Mouse (Mus musculus) lung, embryonic 16.5 days (tissue): ENCODE results near the gene Diaph3. TPM values are rescaled to one million over a fixed set of nuclear protein-coding genes. Genes with fewer than 3 reads are reported as not detected.

Source experiments
- ATAC-seq: fragments of 200-750 bp; cut with Nextera tagmentation; 2 replicates; pipeline ENCODE4 v1.8.0; 2017; ENCODE audit warnings: low read depth, mild to moderate bottlenecking, moderate library complexity
- H3K27ac ChIP-seq: fragments of 300-500 bp; sonication (generic); 2 replicates; pipeline ENCODE4 v1.5.1; 2014; ENCODE audit warnings: mild to moderate bottlenecking, control low read depth, low read length
- H3K27me3 ChIP-seq: fragments of 300-500 bp; sonication (generic); 2 replicates; pipeline ENCODE4 v1.6.1; 2014; ENCODE audit warnings: low read depth, low read length, mixed read lengths; ENCODE audit not compliant: control insufficient read depth, insufficient read depth
- H3K36me3 ChIP-seq: fragments of 300-500 bp; sonication (generic); 2 replicates; pipeline ENCODE4 v1.6.1; 2014; ENCODE audit warnings: low read length; ENCODE audit not compliant: control insufficient read depth, insufficient read depth
- H3K4me1 ChIP-seq: fragments of 300-500 bp; sonication (generic); replicated peaks from 2 replicates; pipeline ENCODE4 v1.6.1; 2014; ENCODE audit warnings: low read length, mixed read lengths; ENCODE audit not compliant: control insufficient read depth, insufficient read depth
- H3K4me2 ChIP-seq: fragments of 300-500 bp; sonication (generic); 2 replicates; pipeline ENCODE4 v1.6.1; 2014; ENCODE audit warnings: low read depth, low read length, control low read depth
- H3K4me3 ChIP-seq: fragments of 300-500 bp; sonication (generic); 2 replicates; pipeline ENCODE4 v1.5.1; 2014; ENCODE audit warnings: mild to moderate bottlenecking, low read length, control low read depth
- H3K9ac ChIP-seq: fragments of 300-500 bp; sonication (generic); 2 replicates; pipeline ENCODE4 v1.6.1; 2014; ENCODE audit warnings: low read length, control low read depth
- H3K9me3 ChIP-seq: fragments of 300-500 bp; sonication (generic); 2 replicates; pipeline ENCODE4 v1.6.1; 2016; ENCODE audit warnings: low read length; ENCODE audit not compliant: control insufficient read depth
- WGBS: fragments of 180-500 bp; shearing (Covaris S2); extraction: QIAGEN DNeasy Blood & Tissue Kit; methylation state at CpG from one replicate; pipeline ENCODE4 v1.1.7; 2014; 5-methylcytosine and 5-hydroxymethylcytosine counted together
- polyA plus RNA-seq: library from polyadenylated mRNA; unstranded; fragments of >200 nt; fragmentation: Nextera tagmentation; extraction: Ambion mirVana; gene quantifications from 2 replicates; pipeline ENCODE4 v1.2.1, GENCODE M21; 2015

The Diaph3 gene
- polyA plus RNA-seq, 1 experiment from 2014 or later = 17.6 TPM

GRCm38 (mm10) chr14:86678179-86678780, 462.8 kb downstream of the Diaph3 start:
- Histone ChIP-seq H3K27ac (no peak overlapping the region), H3K4me1 (no peaks in the 10 kb centered on the region), H3K4me3 (no peak overlapping the region), H3K4me2 (no peak overlapping the region), H3K36me3 (no peaks in the 10 kb centered on the region), H3K9ac (no peak overlapping the region), H3K9me3 (no peaks in the 10 kb centered on the region), H3K27me3 (no peaks in the 10 kb centered on the region)
- no peak for ATAC-seq
- 56% methylated on average over 5 of the region's 5 CpGs for WGBS

GRCm38 (mm10) chr14:86677015-86677414, 464.0 kb downstream of the Diaph3 start:
- H3K9me3 ChIP-seq = no peaks in the 10 kb centered on the region
- H3K4me3 ChIP-seq = no peak overlapping the region
- ATAC-seq = no peak
- H3K9ac ChIP-seq = no peak overlapping the region
- H3K36me3 ChIP-seq = no peaks in the 10 kb centered on the region
- no peak overlapping the region for H3K4me2 ChIP-seq
- H3K27me3 ChIP-seq = no peaks in the 10 kb centered on the region
- no peaks in the 10 kb centered on the region for H3K4me1 ChIP-seq
- H3K27ac ChIP-seq = no peak overlapping the region
- 41% methylated on average over 6 of the region's 6 CpGs for WGBS

GRCm38 (mm10) chr14:86675314-86675713, 465.7 kb downstream of the Diaph3 start:
- no peak overlapping the region for H3K4me2 ChIP-seq

GRCm38 (mm10) chr14:86662846-86663245, 478.2 kb downstream of the Diaph3 start:
- no peak overlapping the region for H3K9ac ChIP-seq
- 73% methylated on average over 4 of the region's 4 CpGs for WGBS
- no peaks in the 10 kb centered on the region for H3K9me3 ChIP-seq
- H3K36me3 ChIP-seq = no peaks in the 10 kb centered on the region
- no peak overlapping the region for H3K4me2 ChIP-seq
- ATAC-seq = no peak
- no peak overlapping the region for H3K4me3 ChIP-seq
- no peaks in the 10 kb centered on the region for H3K27me3 ChIP-seq
- H3K27ac ChIP-seq = no peak overlapping the region
- H3K4me1 ChIP-seq = no peaks in the 10 kb centered on the region

More at GRCm38 (mm10) chr14:86675314-86675713, 465.7 kb downstream of the Diaph3 start:
- 48% methylated on average over 8 of the region's 8 CpGs for whole genome bisulfite sequencing
- Histone ChIP-seq H3K27me3 (no peaks in the 10 kb centered on the region), H3K4me3 (no peak overlapping the region), H3K27ac (no peak overlapping the region), H3K36me3 (no peaks in the 10 kb centered on the region), H3K4me1 (no peaks in the 10 kb centered on the region), H3K9ac (no peak overlapping the region), H3K9me3 (no peaks in the 10 kb centered on the region)
- ATAC-seq = no peak

GRCm38 (mm10) chr14:86660556-86660955, 480.5 kb downstream of the Diaph3 start:
- 94% methylated on average over 3 of the region's 3 CpGs for WGBS
- H3K9me3 ChIP-seq = no peaks in the 10 kb centered on the region

GRCm38 (mm10) chr14:86656262-86656661, 484.8 kb downstream of the Diaph3 start:
- Histone ChIP-seq H3K4me2 (no peak overlapping the region), H3K4me3 (no peak overlapping the region), H3K4me1 (0 out of 2 replicates have a peak, but pooled peaks cover 2% of the 10 kb centered on the region), H3K9ac (no peak overlapping the region), H3K27ac (no peak overlapping the region), H3K36me3 (no peaks in the 10 kb centered on the region; the same call in 1 of the 2 replicates), H3K27me3 (no peaks in the 10 kb centered on the region), H3K9me3 (no peaks in the 10 kb centered on the region)
- no peak for ATAC-seq
- WGBS = 37% methylated on average over 5 of the region's 5 CpGs

More at GRCm38 (mm10) chr14:86660556-86660955, 480.5 kb downstream of the Diaph3 start:
- no peak overlapping the region for H3K4me2 ChIP-seq
- H3K27ac ChIP-seq = no peak overlapping the region
- no peaks in the 10 kb centered on the region for H3K4me1 ChIP-seq
- no peak overlapping the region for H3K9ac ChIP-seq
- no peaks in the 10 kb centered on the region for H3K36me3 ChIP-seq
- no peak overlapping the region for H3K4me3 ChIP-seq
- ATAC-seq = no peak
- no peaks in the 10 kb centered on the region for H3K27me3 ChIP-seq

GRCm38 (mm10) chr14:86646499-86647120, 494.4 kb downstream of the Diaph3 start:
- WGBS = 67% methylated on average over 7 of the region's 7 CpGs
- no peaks in the 10 kb centered on the region for H3K9me3 ChIP-seq

GRCm38 (mm10) chr14:86642831-86643241, 498.2 kb downstream of the Diaph3 start:
- WGBS = 83% methylated on average over 7 of the region's 7 CpGs
- H3K4me1 ChIP-seq = no peaks in the 10 kb centered on the region
- no peak overlapping the region for H3K9ac ChIP-seq
- H3K36me3 ChIP-seq = no peaks in the 10 kb centered on the region
- H3K9me3 ChIP-seq = no peaks in the 10 kb centered on the region
- H3K27ac ChIP-seq = no peak overlapping the region
- no peaks in the 10 kb centered on the region for H3K27me3 ChIP-seq
- H3K4me3 ChIP-seq = no peak overlapping the region
- no peak for ATAC-seq
- H3K4me2 ChIP-seq = no peak overlapping the region

More at GRCm38 (mm10) chr14:86646499-86647120, 494.4 kb downstream of the Diaph3 start:
- H3K36me3 ChIP-seq = no peaks in the 10 kb centered on the region
- H3K4me3 ChIP-seq = no peak overlapping the region
- H3K27ac ChIP-seq = no peak overlapping the region
- no peak overlapping the region for H3K4me2 ChIP-seq
- no peaks in the 10 kb centered on the region for H3K27me3 ChIP-seq
- no peaks in the 10 kb centered on the region for H3K4me1 ChIP-seq
- no peak for ATAC-seq
- no peak overlapping the region for H3K9ac ChIP-seq

GRCm38 (mm10) chr14:86641839-86642238, 499.2 kb downstream of the Diaph3 start:
- Histone ChIP-seq H3K36me3 (no peaks in the 10 kb centered on the region), H3K4me1 (no peaks in the 10 kb centered on the region), H3K4me3 (no peak overlapping the region), H3K9me3 (no peaks in the 10 kb centered on the region), H3K4me2 (no peak overlapping the region), H3K27me3 (no peaks in the 10 kb centered on the region), H3K27ac (no peak overlapping the region), H3K9ac (no peak overlapping the region)
- 85% methylated on average over 3 of the region's 3 CpGs for WGBS
- no peak for ATAC-seq
